Mouse (Mus musculus) cerebellum, adult 8-10 months (tissue): ENCODE data around the gene Slitrk1.

Experiments used
- DNase-seq: peaks from one replicate; pipeline ENCODE4 v3.0.0; 2022

Slitrk1 gene

GRCm38 (mm10) chr14:108913714-108914263 is at the start of gene Slitrk1:
TSS of gene Slitrk1 (minus strand) at chr14:108914158.
- peak; percentile 71 for DNase-seq

- no peak for DNase-seq
These were observed 21.8 kb upstream of the Slitrk1 start for GRCm38 (mm10) chr14:108935777-108936176.

GRCm38 (mm10) chr14:108914336-108914735 is 378 bp upstream of the Slitrk1 start:
- peak; percentile 14 for DNase-seq

GRCm38 (mm10) chr14:108912876-108913490 is 975 bp downstream of the Slitrk1 start:
- peak; percentile 36 for DNase-seq

- DNase-seq, result peak; percentile 79
These were observed 1.7 kb downstream of the Slitrk1 start for GRCm38 (mm10) chr14:108912021-108912875.

- DNase-seq, result peak; percentile 71
These were observed 2.7 kb downstream of the Slitrk1 start for GRCm38 (mm10) chr14:108911138-108911841.

GRCm38 (mm10) chr14:108910449-108911137 is 3.4 kb downstream of the Slitrk1 start:
- DNase-seq, result peak; percentile 44

GRCm38 (mm10) chr14:108909336-108909953 is 4.5 kb downstream of the Slitrk1 start:
- DNase-seq, result peak; percentile 19

- peak; percentile 59 for DNase-seq
These were observed 15.4 kb downstream of the Slitrk1 start for GRCm38 (mm10) chr14:108898601-108899000.

- DNase-seq, result peak; percentile 35
These were observed 18.5 kb downstream of the Slitrk1 start for GRCm38 (mm10) chr14:108895456-108895855.

- DNase-seq, result no peak
These were observed 46.1 kb downstream of the Slitrk1 start for GRCm38 (mm10) chr14:108867816-108868215.

- DNase-seq, result no peak
These were observed 49.3 kb downstream of the Slitrk1 start for GRCm38 (mm10) chr14:108864631-108865030.

- no peak for DNase-seq
These were observed 54.6 kb downstream of the Slitrk1 start for GRCm38 (mm10) chr14:108859310-108859709.
